Mouse (Mus musculus) heart, adult 2 months (tissue): Measurements from ENCODE around the gene Ppt1.

Experiments used
- CTCF ChIP-seq: fragments of 200-600 bp; IDR thresholded peaks from 2 replicates; pipeline ENCODE4 v1.8.1; 2022; ENCODE audit warnings: antibody characterized with exemption, mild to moderate bottlenecking, moderate library complexity
- EP300 ChIP-seq: fragments of 200-500 bp; IDR thresholded peaks from 2 replicates; pipeline ENCODE4 v1.6.1; 2011; ENCODE audit warnings: low read depth, low read length, control low read depth; ENCODE audit not compliant: insufficient read depth
- POLR2A ChIP-seq: fragments of 200-500 bp; IDR thresholded peaks from 2 replicates; pipeline ENCODE4 v1.6.1; 2011; ENCODE audit warnings: mild to moderate bottlenecking, low read depth, low read length, control low read depth; ENCODE audit not compliant: insufficient read depth

DNA sequence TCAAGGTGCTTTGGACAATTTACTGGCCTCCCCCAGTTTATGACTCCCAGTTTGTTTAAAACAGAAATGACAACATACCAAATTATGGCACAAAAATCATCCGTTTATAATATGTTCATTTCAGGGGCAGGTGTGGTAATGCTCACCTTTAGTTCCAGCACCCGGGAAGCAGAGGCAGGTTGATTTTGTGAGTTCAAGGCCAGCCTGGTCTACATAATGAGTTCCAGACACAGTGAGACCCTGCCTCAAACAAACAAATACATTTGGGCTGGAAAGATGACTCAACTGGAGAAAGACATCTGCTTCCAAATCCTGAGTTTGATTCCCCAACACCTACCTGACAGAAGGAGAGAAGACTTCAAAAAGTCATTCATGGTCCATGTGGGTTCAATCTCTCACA lies 51.3 kb downstream of the Ppt1 start:
- TF ChIP-seq POLR2A: no peak
- no peak for TF ChIP-seq EP300
- no peak for TF ChIP-seq CTCF
